Mouse (Mus musculus): ENCODE measurements at regions not wholly inside any gene's neighbourhood (a gene's known extent, or its start where the extent isn't known, plus 50 kb on each side); places are given as distances from the start of the nearest gene placed in this dataset.

- TF ChIP-seq CTCF (conservative IDR thresholded peaks at IDR 0.05; ENCODE audit: low read length) (no peak), NANOG (IDR thresholded peaks at IDR 0.05; ENCODE audit: borderline replicate concordance, low read length) (no peak), POU5F1 (IDR thresholded peaks at IDR 0.05; ENCODE audit: borderline replicate concordance, low read length) (no peak)
These were observed 112.2 kb upstream of the Pkdcc start for GRCm38 (mm10) chr17:83102675-83103412.
